In the genomic region with DNA sequence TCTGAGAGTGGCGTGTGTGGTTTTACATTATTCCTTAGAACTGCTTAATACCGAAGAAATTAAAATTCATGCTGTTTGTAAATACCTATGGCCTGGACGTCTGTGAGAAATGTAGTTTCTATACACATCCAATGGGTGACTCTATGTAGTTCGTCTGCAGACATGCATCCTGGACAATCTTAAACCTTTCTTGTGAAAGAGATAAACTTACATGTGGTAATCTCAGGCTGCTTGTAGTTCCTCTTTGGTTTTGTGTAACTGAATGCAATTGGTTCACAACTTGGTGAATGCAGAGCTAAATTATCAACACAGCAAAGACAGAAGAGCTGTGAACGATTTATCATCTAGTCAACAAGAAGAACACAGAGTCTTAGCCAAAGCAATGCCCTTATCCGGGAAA, we compare ENCODE assay signal across 25 mouse cellular contexts.
"Had no signal": no experiment of that assay in that cellular context is flagged by ENCODE, and none has a peak within 500 bp of the region (broad histone marks: within the 10 kb centered on the region; RNA-seq: fewer than 3 reads in every experiment).

No protein-coding gene starts in this region.

- H3K4me3 ChIP-seq: heart, embryonic 10.5 days; heart, embryonic 12.5 days; hindbrain, embryonic 10.5 days; hindbrain, embryonic 12.5 days; intestine, embryonic 15.5 days; layer of hippocampus, adult 2 months; left cerebral cortex, adult 2 months; limb, embryonic 10.5 days; limb, embryonic 12.5 days; liver, embryonic 12.5 days had no signal

- H3K9ac ChIP-seq: heart, embryonic 12.5 days; hindbrain, embryonic 12.5 days; hindbrain, embryonic 14.5 days; intestine, embryonic 15.5 days; limb, embryonic 12.5 days; liver, embryonic 12.5 days; liver, embryonic 14.5 days had no signal

- H3K4me1 ChIP-seq: heart, embryonic 10.5 days; hindbrain, embryonic 10.5 days; hindbrain, embryonic 12.5 days; intestine, embryonic 15.5 days; limb, embryonic 10.5 days; limb, embryonic 12.5 days; liver, embryonic 12.5 days had no signal

- H3K9me3 ChIP-seq: heart, embryonic 10.5 days; hindbrain, embryonic 10.5 days; hindbrain, embryonic 12.5 days; intestine, embryonic 15.5 days; limb, embryonic 10.5 days; limb, embryonic 12.5 days; liver, embryonic 12.5 days had no signal

- DNase-seq: gastrocnemius, postnatal 14 days; gastrocnemius, postnatal 36 days; heart, adult 18-20 months; heart, postnatal 10 days; heart, postnatal 4 days; kidney, adult 18-20 months; kidney, adult 8-10 months; kidney, postnatal 10 days; kidney, postnatal 36 days; liver had no signal

- H3K27me3 ChIP-seq: hindbrain, embryonic 12.5 days; intestine, embryonic 15.5 days; limb, embryonic 12.5 days; liver, embryonic 12.5 days had no signal

- ATAC-seq: hindbrain, embryonic 16.5 days; inflammation-experienced regulatory T-cells, adult 6 months; intestine, embryonic 15.5 days; intestine, postnatal 0 days; liver, embryonic 12.5 days had no signal

- H3K36me3 ChIP-seq: heart, embryonic 10.5 days; heart, embryonic 12.5 days; hindbrain, embryonic 10.5 days; hindbrain, embryonic 12.5 days; intestine, embryonic 15.5 days; limb, embryonic 10.5 days; limb, embryonic 12.5 days; liver, embryonic 12.5 days had no signal

- H3K4me2 ChIP-seq: heart, embryonic 12.5 days; hindbrain, embryonic 12.5 days; hindbrain, embryonic 14.5 days; intestine, embryonic 15.5 days; limb, embryonic 12.5 days; liver, embryonic 12.5 days had no signal

- H3K27ac ChIP-seq: heart, embryonic 10.5 days; hindbrain, embryonic 10.5 days; hindbrain, embryonic 12.5 days; hindbrain, embryonic 14.5 days; intestine, embryonic 15.5 days; layer of hippocampus, adult 2 months; left cerebral cortex, adult 2 months; limb, embryonic 10.5 days; limb, embryonic 12.5 days; liver, embryonic 12.5 days; liver, embryonic 14.5 days had no signal
